Comparison of ENCODE assay signal across 19 mouse cellular contexts in the genomic region with DNA sequence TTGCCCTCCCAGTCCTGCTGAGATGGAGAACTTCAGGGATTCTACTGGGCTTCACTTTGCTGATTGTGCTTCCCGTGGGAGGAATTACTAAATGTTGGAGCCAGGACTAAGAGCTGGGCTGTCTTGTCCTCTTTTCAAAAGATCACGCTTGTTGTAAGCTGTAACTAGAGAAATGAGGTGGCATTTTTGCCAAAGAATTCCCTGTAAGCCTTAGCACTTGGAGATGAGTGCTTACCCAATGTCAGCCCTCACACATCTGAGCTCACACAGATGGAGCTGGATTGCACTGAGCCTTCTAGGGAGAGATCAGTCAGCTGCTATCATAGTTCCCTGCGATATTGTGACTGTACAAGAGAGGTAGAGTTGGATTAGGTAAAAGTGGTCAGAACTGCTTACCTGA.
DNase-seq lines count a peak whose midpoint lies in the region.
"Had no signal": no experiment of that assay in that cellular context is flagged by ENCODE, and none has a peak within 500 bp of the region (broad histone marks: within the 10 kb centered on the region; RNA-seq: fewer than 3 reads in every experiment).

No protein-coding gene starts in this region.

- peak; percentile 38 to 58 for DNase-seq in frontal cortex, adult 2 months (ENCODE audit: extremely low spot score in 1 of 2, low spot score in 1 of 2)
- no peak for DNase-seq in frontal cortex, postnatal 25 days (ENCODE audit: low spot score in 2 of 2)
- peak; percentile 15 for DNase-seq in layer of hippocampus, adult 11-12 months (ENCODE audit: low spot score)
- DNase-seq in layer of hippocampus, postnatal 10 days (ENCODE audit: low spot score in 2 of 2), result no peak
- DNase-seq in layer of hippocampus, adult 9-11 months, result peak; percentile 51
- DNase-seq in layer of hippocampus, adult 8-10 months (ENCODE audit: low spot score in 2 of 2), result no peak
- peak; percentile 77 for DNase-seq in brain, adult 2 months (ENCODE audit: low read depth, low spot score)
- no peak for DNase-seq in urinary bladder, postnatal 25 days (ENCODE audit: low spot score)
- DNase-seq: adrenal gland, adult 2 months; adrenal gland, postnatal 14 days; B cell, adult 2 months; cerebellum, adult 11-12 months; cerebellum, adult 8-10 months; cerebellum, postnatal 10 days; cerebellum, postnatal 36 days; embryo, embryonic 11 days; gastrocnemius, postnatal 25 days; heart, adult 2 months; heart, postnatal 14 days had no signal

Comparison
In these comparisons a context has a peak if more than half of its experiments do, and no peak if none do; other contexts are left out.
1. DNase-seq: peak in frontal cortex, adult 2 months (2 of 2), layer of hippocampus, adult 11-12 months (single experiment), layer of hippocampus, adult 9-11 months (single experiment) and brain, adult 2 months (single experiment); none in frontal cortex, postnatal 25 days (0 of 2), layer of hippocampus, postnatal 10 days (0 of 2), layer of hippocampus, adult 8-10 months (0 of 2) and urinary bladder, postnatal 25 days (single experiment).